Mouse (Mus musculus): Measurements from ENCODE around the gene Fkbp1a. TPM values are rescaled to one million over a fixed set of nuclear protein-coding genes. Genes with fewer than 3 reads are reported as not detected.
A peak's percentile ranks its signal among the peaks of the same experiment; 100 is the strongest.

Gene Fkbp1a
- polyA plus RNA-seq, 1 experiment, result 37.1 TPM

DNA sequence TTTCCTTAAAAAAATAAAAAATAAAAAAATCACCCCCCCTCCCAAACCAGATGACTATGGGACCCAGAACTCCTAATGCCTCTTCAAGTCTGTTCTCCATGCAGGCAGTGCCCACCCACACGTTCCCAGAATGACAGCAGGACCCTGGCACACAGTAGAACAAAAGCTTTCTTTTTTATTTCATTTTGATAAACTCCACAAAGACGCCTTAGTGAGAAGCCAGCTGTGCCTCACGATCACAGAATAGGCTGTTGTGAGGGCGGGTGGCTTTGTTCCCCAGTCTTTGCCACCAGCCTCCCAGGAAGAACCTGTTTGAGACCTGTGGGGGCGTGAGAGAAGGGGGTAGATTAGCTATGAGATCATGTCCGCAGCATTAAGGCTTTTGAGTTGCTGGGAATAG lies 2.4 kb downstream of the Fkbp1a start:
- Histone ChIP-seq H3K27me3 (ENCODE audit: control insufficient read depth, insufficient read depth, low read length) (no peaks in the 10 kb centered on the region), H3K4me1 (ENCODE audit: control insufficient read depth, insufficient read depth, insufficient read length) (peaks cover 10% of the 10 kb centered on the region; the same call in 1 of the 2 replicates), H3K4me3 (ENCODE audit: extremely low read depth, insufficient read depth, insufficient read length) (no peak overlapping the region), H3K27ac (ENCODE audit: insufficient read depth, low read length) (no peak overlapping the region), H3K36me3 (ENCODE audit: control insufficient read depth, insufficient read depth, low read length) (peaks cover 4% of the 10 kb centered on the region)
- WGBS, result 68% methylated on average over 6 of the region's 6 CpGs
- no peak for TF ChIP-seq CTCF (IDR thresholded peaks at IDR 0.05; ENCODE audit: extremely low read depth, insufficient read depth, insufficient read length, insufficient replicate concordance)
- no peak for TF ChIP-seq POLR2A (IDR thresholded peaks at IDR 0.05; ENCODE audit: low read depth, low read length)
- DNase-seq (ENCODE audit: low read depth in 1 of 2, low spot score in 2 of 2), result no peak

DNA sequence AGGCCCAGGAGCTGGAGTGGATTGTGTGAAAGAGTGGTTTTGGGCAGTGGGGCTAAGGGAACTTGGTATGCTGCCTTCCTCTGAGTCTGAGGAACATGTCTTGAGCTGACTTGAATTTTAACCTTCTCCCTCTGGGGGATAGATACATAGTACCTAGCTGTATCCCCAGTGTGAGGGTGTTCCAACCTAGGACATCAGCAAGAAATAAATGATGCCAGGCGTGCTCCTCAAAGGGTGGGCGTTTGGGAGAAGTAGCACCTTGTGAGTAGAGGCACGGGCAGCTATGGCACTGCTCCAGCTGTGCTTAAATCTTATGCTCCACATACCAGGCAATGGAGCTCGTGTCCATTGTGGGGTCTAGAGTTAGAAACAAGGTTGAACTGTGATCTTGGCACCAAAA lies 4.3 kb downstream of the Fkbp1a start:
- WGBS, result 89% methylated on average over 4 of the region's 4 CpGs
- H3K4me3 ChIP-seq (ENCODE audit: extremely low read depth, insufficient read depth, insufficient read length), result no peak overlapping the region
- no peak for TF ChIP-seq POLR2A (IDR thresholded peaks at IDR 0.05; ENCODE audit: low read depth, low read length)
- TF ChIP-seq CTCF (IDR thresholded peaks at IDR 0.05; ENCODE audit: extremely low read depth, insufficient read depth, insufficient read length, insufficient replicate concordance), result no peak
- no peak overlapping the region for H3K27ac ChIP-seq (ENCODE audit: insufficient read depth, low read length)
- no peaks in the 10 kb centered on the region for H3K27me3 ChIP-seq (ENCODE audit: control insufficient read depth, insufficient read depth, low read length)
- no peak for DNase-seq (ENCODE audit: low read depth in 1 of 2, low spot score in 2 of 2)
- H3K36me3 ChIP-seq (ENCODE audit: control insufficient read depth, insufficient read depth, low read length), result peaks cover 8% of the 10 kb centered on the region
- peaks cover 10% of the 10 kb centered on the region; the same call in 1 of the 2 replicates for H3K4me1 ChIP-seq (ENCODE audit: control insufficient read depth, insufficient read depth, insufficient read length)

GRCm38 (mm10) chr2:151549615-151550121 lies 7.4 kb downstream of the Fkbp1a start:
- no peaks in the 10 kb centered on the region for H3K27me3 ChIP-seq (ENCODE audit: control insufficient read depth, insufficient read depth, low read length)
- DNase-seq (ENCODE audit: low read depth in 1 of 2, low spot score in 2 of 2), result no peak
- peaks cover 11% of the 10 kb centered on the region for H3K36me3 ChIP-seq (ENCODE audit: control insufficient read depth, insufficient read depth, low read length)
- no peak overlapping the region for H3K4me3 ChIP-seq (ENCODE audit: extremely low read depth, insufficient read depth, insufficient read length)
- TF ChIP-seq POLR2A (IDR thresholded peaks at IDR 0.05; ENCODE audit: low read depth, low read length), result no peak
- no peak for TF ChIP-seq CTCF (IDR thresholded peaks at IDR 0.05; ENCODE audit: extremely low read depth, insufficient read depth, insufficient read length, insufficient replicate concordance)
- H3K4me1 ChIP-seq (ENCODE audit: control insufficient read depth, insufficient read depth, insufficient read length), result no peaks in the 10 kb centered on the region; the same call in 1 of the 2 replicates
- WGBS, result 72% methylated on average over 3 of the region's 3 CpGs
- H3K27ac ChIP-seq (ENCODE audit: insufficient read depth, low read length), result no peak overlapping the region

GRCm38 (mm10) chr2:151562930-151563921 lies 20.9 kb downstream of the Fkbp1a start:
- TF ChIP-seq CTCF (IDR thresholded peaks at IDR 0.05; ENCODE audit: extremely low read depth, insufficient read depth, insufficient read length, insufficient replicate concordance) (no peak), POLR2A (IDR thresholded peaks at IDR 0.05; ENCODE audit: low read depth, low read length) (no peak)
- peaks cover 2% of the 10 kb centered on the region; the same call in 1 of the 2 replicates for H3K4me1 ChIP-seq (ENCODE audit: control insufficient read depth, insufficient read depth, insufficient read length)
- H3K4me3 ChIP-seq (ENCODE audit: extremely low read depth, insufficient read depth, insufficient read length), result no peak overlapping the region
- no peaks in the 10 kb centered on the region for H3K27me3 ChIP-seq (ENCODE audit: control insufficient read depth, insufficient read depth, low read length)
- H3K36me3 ChIP-seq (ENCODE audit: control insufficient read depth, insufficient read depth, low read length), result peaks cover 25% of the 10 kb centered on the region
- DNase-seq (ENCODE audit: low read depth in 1 of 2, low spot score in 2 of 2), result peak in 1 of 2 experiments; percentile 33
- 38% methylated on average over 7 of the region's 7 CpGs for WGBS
- H3K27ac ChIP-seq (ENCODE audit: insufficient read depth, low read length), result peak overlapping the region; percentile 55; the same call in 1 of the 2 replicates

DNA sequence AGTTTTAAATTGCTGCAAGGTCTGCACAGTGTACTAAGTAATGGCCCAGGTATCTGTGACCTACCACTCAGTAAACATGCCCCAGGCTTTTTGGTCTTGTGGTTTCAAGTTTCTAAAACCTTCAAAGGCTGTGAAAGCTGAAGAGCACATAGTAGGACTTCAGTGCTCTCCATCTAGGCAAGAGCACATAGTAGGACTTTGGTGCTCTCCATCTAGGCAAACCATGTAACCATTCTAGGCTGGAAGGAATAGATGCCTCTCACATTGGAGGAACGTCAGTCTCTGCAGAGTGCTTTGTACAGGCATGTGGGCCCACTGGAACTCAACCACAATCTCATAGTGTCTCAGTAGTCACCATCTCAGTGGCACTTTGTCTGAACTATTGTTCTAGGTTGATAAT lies 21.7 kb downstream of the Fkbp1a start:
- DNase-seq (ENCODE audit: low read depth in 1 of 2, low spot score in 2 of 2), result no peak
- Histone ChIP-seq H3K27me3 (ENCODE audit: control insufficient read depth, insufficient read depth, low read length) (no peaks in the 10 kb centered on the region), H3K36me3 (ENCODE audit: control insufficient read depth, insufficient read depth, low read length) (peaks cover 24% of the 10 kb centered on the region), H3K4me3 (ENCODE audit: extremely low read depth, insufficient read depth, insufficient read length) (no peak overlapping the region), H3K4me1 (ENCODE audit: control insufficient read depth, insufficient read depth, insufficient read length) (peaks cover 2% of the 10 kb centered on the region; the same call in 1 of the 2 replicates), H3K27ac (ENCODE audit: insufficient read depth, low read length) (no peak overlapping the region; the same call in 1 of the 2 replicates)
- TF ChIP-seq CTCF (IDR thresholded peaks at IDR 0.05; ENCODE audit: extremely low read depth, insufficient read depth, insufficient read length, insufficient replicate concordance) (no peak), POLR2A (IDR thresholded peaks at IDR 0.05; ENCODE audit: low read depth, low read length) (no peak)
- 89% methylated on average over 1 of the region's 1 CpGs for WGBS

GRCm38 (mm10) chr2:151564986-151565385 lies 22.7 kb downstream of the Fkbp1a start:
- 76% methylated on average over 3 of the region's 3 CpGs for WGBS
- H3K27ac ChIP-seq (ENCODE audit: insufficient read depth, low read length), result no peak overlapping the region
- TF ChIP-seq POLR2A (IDR thresholded peaks at IDR 0.05; ENCODE audit: low read depth, low read length) (no peak), CTCF (IDR thresholded peaks at IDR 0.05; ENCODE audit: extremely low read depth, insufficient read depth, insufficient read length, insufficient replicate concordance) (no peak)

More at GRCm38 (mm10) chr2:151564986-151565385, 22.7 kb downstream of the Fkbp1a start:
- H3K36me3 ChIP-seq (ENCODE audit: control insufficient read depth, insufficient read depth, low read length), result peaks cover 17% of the 10 kb centered on the region
- H3K4me3 ChIP-seq (ENCODE audit: extremely low read depth, insufficient read depth, insufficient read length), result no peak overlapping the region
- no peak for DNase-seq (ENCODE audit: low read depth in 1 of 2, low spot score in 2 of 2)
- peaks cover 2% of the 10 kb centered on the region; the same call in 1 of the 2 replicates for H3K4me1 ChIP-seq (ENCODE audit: control insufficient read depth, insufficient read depth, insufficient read length)
- H3K27me3 ChIP-seq (ENCODE audit: control insufficient read depth, insufficient read depth, low read length), result no peaks in the 10 kb centered on the region
